Mouse (Mus musculus) effector memory CD4-positive, alpha-beta T cell, adult 5 months (primary cell): Measurements from ENCODE around the gene Pi4kb. TPM values are rescaled to one million over a fixed set of nuclear protein-coding genes. Genes with fewer than 3 reads are reported as not detected.

ENCODE experiments used
- polyA plus RNA-seq: library from polyadenylated mRNA; unstranded; fragments of 100-300 nt; shearing (Covaris generic); gene quantifications from one replicate; pipeline ENCODE4 v1.2.1, GENCODE M21; 2017

Gene Pi4kb
- polyA plus RNA-seq: 17.0 TPM

GRCm38 (mm10) chr3:94974528-94975422 is at the start of gene Pi4kb:
Gene Pi4kb (plus strand): TSS chr3:94974731.

DNA sequence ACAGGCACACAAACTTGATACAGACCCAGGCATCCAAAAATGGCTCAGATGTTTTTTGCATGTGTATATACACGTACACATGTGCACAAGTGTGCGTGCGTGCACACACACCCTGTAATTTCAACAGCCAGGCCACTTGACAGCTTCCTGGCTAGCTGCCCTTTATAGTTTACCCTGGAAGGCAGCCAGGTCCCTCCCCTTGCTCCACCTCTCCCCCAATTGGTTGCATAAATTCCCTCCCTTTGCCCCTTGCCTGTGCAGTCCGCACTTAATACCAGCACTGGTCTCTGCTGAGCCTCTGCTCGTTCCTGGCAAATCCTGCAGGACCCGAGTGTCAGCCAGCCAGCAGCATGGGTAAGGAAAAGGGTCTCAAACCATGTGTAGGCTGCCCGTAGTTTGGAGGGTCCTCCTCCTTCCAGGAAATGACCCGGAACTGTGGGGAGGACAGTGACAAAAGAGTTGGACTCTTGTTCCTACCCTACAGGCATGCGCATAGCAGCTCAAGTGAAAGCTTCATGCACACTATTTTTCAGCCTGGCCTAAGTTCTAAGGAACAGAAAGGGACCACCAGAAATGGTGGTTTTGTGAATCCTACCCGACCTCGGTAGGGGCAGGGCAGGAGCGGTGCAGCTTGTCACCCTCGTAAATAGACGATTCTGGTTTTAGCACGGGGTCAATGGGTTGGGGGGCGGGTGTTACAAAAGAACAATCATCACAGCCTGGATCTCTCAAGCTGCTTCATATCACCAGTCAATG is 41.5 kb upstream of the Pi4kb start, which contains the start of gene Selenbp1:
Gene Selenbp1, plus strand, starts transcription at position 248 of the 756 bp plus-strand sequence.

DNA sequence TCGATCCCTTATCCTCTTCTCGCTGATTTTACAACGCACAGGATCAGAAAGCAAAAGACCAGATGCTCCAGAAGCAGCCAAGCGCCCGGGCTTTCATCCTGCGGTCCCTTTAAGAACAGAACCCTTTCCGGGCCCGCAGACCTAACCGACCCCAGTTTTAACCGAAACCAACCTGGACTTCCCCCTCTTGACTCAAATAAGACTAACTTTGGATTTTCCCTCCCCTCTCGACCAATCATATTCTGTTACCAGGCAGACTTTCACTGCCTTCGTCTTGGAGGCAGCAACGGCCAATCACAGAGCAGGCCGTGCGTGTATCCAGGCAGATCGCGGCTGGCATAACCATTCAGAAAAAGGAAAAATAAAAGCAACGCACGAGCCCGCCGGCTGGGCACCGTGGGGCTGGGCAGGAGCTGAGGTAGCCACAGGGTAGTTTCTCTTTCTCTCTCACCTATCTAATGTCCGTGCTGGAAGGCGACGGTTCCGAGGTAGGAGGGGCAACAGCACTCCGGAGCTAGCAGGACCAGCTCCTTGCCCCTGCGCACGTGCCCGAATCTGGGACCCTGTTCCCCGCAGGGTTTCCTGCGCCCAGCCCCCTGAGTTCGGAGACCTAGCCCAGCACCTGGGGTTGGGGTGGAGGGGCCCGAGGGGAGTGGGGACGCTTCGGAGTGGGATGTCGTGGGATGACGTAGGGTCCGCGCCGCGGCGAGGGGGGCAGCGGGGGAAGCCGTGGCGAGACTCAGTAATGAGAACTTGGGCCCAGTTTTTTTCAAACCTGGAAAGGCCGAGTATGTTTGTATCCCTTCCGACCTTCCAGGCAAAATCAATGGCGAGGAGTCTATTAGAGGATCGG is 20.5 kb upstream of the Pi4kb start, which contains the start of gene Rfx5:
Gene Rfx5, plus strand, starts transcription at position 312 of the 853 bp plus-strand sequence.

DNA sequence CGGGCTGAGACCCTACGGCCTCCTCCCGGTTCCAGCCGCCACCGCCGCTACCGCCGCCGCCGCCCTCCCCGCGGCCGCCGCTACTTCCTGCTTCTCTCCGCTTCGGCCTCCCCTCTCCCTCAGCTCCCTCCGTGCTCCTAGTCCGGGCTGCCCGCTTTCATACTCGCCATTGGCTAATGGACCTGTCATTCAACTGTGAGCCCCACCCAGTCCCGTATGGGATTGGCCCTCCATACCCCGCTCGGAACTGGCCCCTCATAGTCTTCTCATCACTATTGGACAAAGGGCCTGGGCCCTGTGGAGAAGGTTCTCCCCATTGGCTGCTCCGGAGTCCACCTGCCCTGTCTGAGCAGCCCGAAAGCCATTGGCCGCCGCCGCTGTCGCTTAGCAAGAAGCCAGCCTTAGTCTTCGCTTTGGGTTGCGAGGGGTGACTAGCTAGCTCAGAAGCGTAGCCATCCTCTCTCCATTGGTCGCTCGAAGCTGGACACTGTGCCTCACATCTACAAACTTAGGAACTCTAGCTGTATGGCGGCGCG is 40.9 kb downstream of the Pi4kb start, which contains the start of gene Zfp687:
Gene Zfp687, minus strand, starts transcription at position 112 of the 536 bp plus-strand sequence.

GRCm38 (mm10) chr3:95042166-95042837 is 67.8 kb downstream of the Pi4kb start, which contains the start of gene Psmd4:
Gene Psmd4 (minus strand): TSS chr3:95042614.

Other genes with a start within 250 kb of the Pi4kb start
- 0.17 TPM for gene Cgn, start 188.2 kb upstream of the Pi4kb start, polyA plus RNA-seq
- 16.5 TPM for gene Pogz, start 137.2 kb upstream of the Pi4kb start, polyA plus RNA-seq
- 249 TPM for gene Psmb4, start 87.8 kb upstream of the Pi4kb start, polyA plus RNA-seq
- not detected for gene Selenbp1, start 41.7 kb upstream of the Pi4kb start, polyA plus RNA-seq
- 11.2 TPM for gene Rfx5, start 20.7 kb upstream of the Pi4kb start, polyA plus RNA-seq
- gene Zfp687, start 40.7 kb downstream of the Pi4kb start, polyA plus RNA-seq: 52.1 TPM
- 264 TPM for gene Psmd4, start 67.9 kb downstream of the Pi4kb start, polyA plus RNA-seq
- 34.8 TPM for gene Pip5k1a, start 132.2 kb downstream of the Pi4kb start, polyA plus RNA-seq
- gene Vps72, start 136.3 kb downstream of the Pi4kb start, polyA plus RNA-seq: 81.8 TPM
- 0.66 TPM for gene Tmod4, start 149.7 kb downstream of the Pi4kb start, polyA plus RNA-seq
- gene Scnm1, start 159.3 kb downstream of the Pi4kb start, polyA plus RNA-seq: 70.8 TPM
- gene Lysmd1, start 159.4 kb downstream of the Pi4kb start, polyA plus RNA-seq: 26.1 TPM
- 199 TPM for gene Tnfaip8l2, start 167.6 kb downstream of the Pi4kb start, polyA plus RNA-seq
- gene Sema6c, start 185.7 kb downstream of the Pi4kb start, polyA plus RNA-seq: 1.1 TPM
- gene Gabpb2, start 243.2 kb downstream of the Pi4kb start, polyA plus RNA-seq: 29.2 TPM